8 mouse cellular contexts compared by ENCODE assay signal in the genomic region with DNA sequence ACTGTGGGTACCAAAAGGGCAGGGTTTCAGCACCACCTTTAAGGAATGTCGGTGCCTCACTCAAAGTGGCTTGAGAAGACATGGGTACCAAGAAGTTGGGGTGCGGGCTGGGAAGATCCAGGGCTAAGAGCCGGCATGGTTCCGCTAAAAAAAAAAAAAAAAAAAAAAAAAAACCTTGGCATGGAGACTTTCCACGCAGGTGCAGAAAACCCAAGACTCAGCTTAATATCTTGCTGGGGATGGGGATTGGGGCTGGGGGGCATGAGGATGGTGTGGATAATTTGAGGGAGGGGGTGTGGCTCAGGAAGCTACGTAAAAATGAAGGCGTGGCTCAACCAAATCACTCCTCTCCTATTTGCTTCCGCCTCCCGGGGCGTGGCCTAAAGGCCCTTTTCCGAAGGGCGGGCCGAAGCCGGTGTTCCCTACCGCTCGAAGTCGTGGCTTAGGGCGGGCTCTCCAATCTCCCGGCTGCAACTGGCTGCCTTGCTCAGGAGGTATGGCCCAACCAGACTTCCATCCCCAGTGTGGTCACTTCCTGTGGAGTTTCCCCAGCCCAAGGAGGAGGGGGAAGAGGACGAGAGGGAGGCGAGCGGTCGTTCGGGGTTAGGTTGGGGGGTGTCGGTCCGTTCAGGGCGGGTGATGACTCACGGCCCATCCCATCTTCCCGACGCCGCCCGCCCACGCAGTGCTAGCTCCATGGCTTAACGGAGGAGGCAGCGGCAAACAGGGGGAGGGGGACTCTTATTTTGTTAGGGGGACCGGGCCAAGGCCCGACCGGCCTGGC. TPM values are rescaled to one million over a fixed set of nuclear protein-coding genes. Genes with fewer than 3 reads are reported as not detected.
DNase-seq lines count a peak whose midpoint lies in the region; ATAC-seq and TF ChIP-seq lines count a peak whose summit lies in the region.

Tfe3 (plus strand) TSS at position 424 of the 784 bp plus-strand sequence.

- peak in 1 of 2 experiments; percentile 80; a peak in 2 of 4 replicates for TF ChIP-seq POLR2A in MEL (IDR thresholded peaks at IDR 0.05; ENCODE audit: control insufficient read depth in 1 of 2, insufficient read depth in 1 of 2, low read depth in 1 of 2, low read length in 2 of 2, poor library complexity in 1 of 2)
- TF ChIP-seq POLR2A in cerebellum, adult 2 months (IDR thresholded peaks at IDR 0.05; ENCODE audit: borderline replicate concordance, insufficient read depth, low read length) = peak; percentile 61; the same call in 1 of the 2 replicates

- peak; percentile 99 for DNase-seq in MEL (ENCODE audit: low read depth, low spot score)
- peak; percentile 90 to 95 for DNase-seq in cerebellum, adult 2 months
- peak; percentile 91 for DNase-seq in forelimb bud, embryonic 11.5 days (ENCODE audit: low read depth, low spot score)
- peak; percentile 56 for DNase-seq in layer of hippocampus, adult 9-10 months (ENCODE audit: low spot score)
- peak; percentile 35 for DNase-seq in ovary, postnatal 10 days (ENCODE audit: low spot score)
- DNase-seq in thymus, postnatal 10 days (ENCODE audit: low spot score in 2 of 2) = peak; percentile 58 to 71

- no peak; a peak in 1 of 4 replicates for TF ChIP-seq EP300 in MEL (IDR thresholded peaks at IDR 0.05; ENCODE audit: low read depth in 1 of 2, low read length in 2 of 2)

- TF ChIP-seq CTCF in MEL (IDR thresholded peaks at IDR 0.05 in 2 of 3, conservative IDR thresholded peaks at IDR 0.05 in 1 of 3; ENCODE audit: control insufficient read depth in 1 of 3, insufficient read depth in 1 of 3, low read depth in 2 of 3, low read length in 3 of 3, poor library complexity in 1 of 3, severe bottlenecking in 1 of 3) = no peak
- TF ChIP-seq CTCF in cerebellum, adult 2 months (IDR thresholded peaks at IDR 0.05; ENCODE audit: borderline replicate concordance, insufficient read depth, low read depth, low read length) = no peak

- no peaks in the 10 kb centered on the region for H3K27me3 ChIP-seq in MEL (ENCODE audit: control insufficient read depth in 1 of 2, insufficient read depth in 2 of 2, low read length in 2 of 2)
- H3K27me3 ChIP-seq in cerebellum, adult 2 months (ENCODE audit: control insufficient read depth, insufficient read depth, low read length) = no peaks in the 10 kb centered on the region
- H3K27me3 ChIP-seq in lung, embryonic 16.5 days (ENCODE audit: control insufficient read depth, insufficient read depth, low read depth, low read length) = no peaks in the 10 kb centered on the region

- peaks cover 2 to 15% of the 10 kb centered on the region in 2 experiments; a peak in 3 of 4 replicates for H3K36me3 ChIP-seq in MEL (ENCODE audit: control insufficient read depth in 1 of 2, insufficient read depth in 2 of 2, low read length in 2 of 2)
- peaks cover 3% of the 10 kb centered on the region; the same call in 1 of the 2 replicates for H3K36me3 ChIP-seq in lung, embryonic 16.5 days (ENCODE audit: control insufficient read depth, insufficient read depth, low read length)

- ATAC-seq in hematopoietic stem cell, adult 5-6 weeks (replicated peaks in 1 of 2; ENCODE audit: insufficient read depth in 1 of 2, low FRiP score in 2 of 2, low TSS enrichment in 1 of 2, low read depth in 1 of 2, poor library complexity in 2 of 2, severe bottlenecking in 2 of 2) = peak; percentile 95
- ATAC-seq in lung, embryonic 16.5 days (ENCODE audit: low read depth) = peak; percentile 95

- no peaks in the 10 kb centered on the region for H3K9me3 ChIP-seq in MEL (replicated peaks; ENCODE audit: insufficient read depth, low read length)
- no peaks in the 10 kb centered on the region for H3K9me3 ChIP-seq in lung, embryonic 16.5 days (ENCODE audit: control insufficient read depth, low read length)

- WGBS in cerebellum, adult 2 months = 8% methylated on average over 38 of the region's 38 CpGs
- WGBS in lung, embryonic 16.5 days = 15% methylated on average over 29 of the region's 38 CpGs

- no peak for TF ChIP-seq RAD21 in MEL (IDR thresholded peaks at IDR 0.05; ENCODE audit: low read depth, low read length)

- H3K79me2 ChIP-seq in MEL (ENCODE audit: control insufficient read depth, insufficient read depth, low read length, poor library complexity) = peaks cover 18% of the 10 kb centered on the region

- peak within 1 kb of the TSS; percentile 72 to 75 for H3K4me3 ChIP-seq in MEL (ENCODE audit: control insufficient read depth in 1 of 2, insufficient read depth in 1 of 2, low read depth in 2 of 2, low read length in 2 of 2)
- H3K4me3 ChIP-seq in cerebellum, adult 2 months (replicated peaks; ENCODE audit: insufficient read depth, low read depth, low read length) = peak within 1 kb of the TSS; percentile 84
- H3K4me3 ChIP-seq in lung, embryonic 16.5 days (ENCODE audit: low read length) = peak within 1 kb of the TSS; percentile 73

- peak within 1 kb of the TSS; percentile 86 for H3K27ac ChIP-seq in MEL (ENCODE audit: control insufficient read depth, low read depth, low read length)
- peak within 1 kb of the TSS; percentile 66 for H3K27ac ChIP-seq in cerebellum, adult 2 months (ENCODE audit: insufficient read depth, low read length)
- peak within 1 kb of the TSS; percentile 62 for H3K27ac ChIP-seq in lung, embryonic 16.5 days (ENCODE audit: low read length)

- H3K4me2 ChIP-seq in lung, embryonic 16.5 days (ENCODE audit: low read depth, low read length) = peak within 1 kb of the TSS; percentile 69

- H3K9ac ChIP-seq in MEL (ENCODE audit: control insufficient read depth, low read depth, low read length, poor library complexity, severe bottlenecking) = peak within 1 kb of the TSS; percentile 63
- H3K9ac ChIP-seq in lung, embryonic 16.5 days (ENCODE audit: low read length) = peak within 1 kb of the TSS; percentile 67

- H3K4me1 ChIP-seq in MEL (ENCODE audit: control insufficient read depth in 1 of 2, insufficient read depth in 2 of 2, low read length in 2 of 2) = peaks cover 8 to 24% of the 10 kb centered on the region in 2 experiments
- H3K4me1 ChIP-seq in cerebellum, adult 2 months (ENCODE audit: control insufficient read depth, insufficient read depth, low read length) = peaks cover 5% of the 10 kb centered on the region; the same call in 1 of the 2 replicates
- peaks cover 10% of the 10 kb centered on the region; the same call in 1 of the 2 replicates for H3K4me1 ChIP-seq in lung, embryonic 16.5 days (replicated peaks; ENCODE audit: control insufficient read depth, insufficient read depth, low read length)

TF ChIP-seq in MEL, 35 proteins besides CTCF, POLR2A, EP300 and RAD21 (continues in another document):
- 0 out of 2 replicates have a peak, but pooled peaks have one; percentile 32 for TF ChIP-seq ETS1 (IDR thresholded peaks at IDR 0.05; ENCODE audit: low read depth, low read length)
- no peak for TF ChIP-seq ZC3H11A (IDR thresholded peaks at IDR 0.05; ENCODE audit: low read depth, low read length)
- no peak for TF ChIP-seq JUND (IDR thresholded peaks at IDR 0.05; ENCODE audit: low read depth, low read length)
- 0 out of 2 replicates have a peak, but pooled peaks have one; percentile 5 for TF ChIP-seq USF1 (IDR thresholded peaks at IDR 0.05; ENCODE audit: low read depth, low read length)
- no peak for TF ChIP-seq E2F4 (IDR thresholded peaks at IDR 0.05; ENCODE audit: borderline replicate concordance, low read depth, low read length)
- peak; percentile 75; the same call in 1 of the 2 replicates for TF ChIP-seq ZMIZ1 (IDR thresholded peaks at IDR 0.05; ENCODE audit: low read depth, low read length)
- TF ChIP-seq MYB (IDR thresholded peaks at IDR 0.05; ENCODE audit: low read depth, low read length) = no peak
- peak; percentile 12; the same call in 1 of the 2 replicates for TF ChIP-seq MAX (IDR thresholded peaks at IDR 0.05; ENCODE audit: low read length)
- no peak for TF ChIP-seq RCOR1 (IDR thresholded peaks at IDR 0.05; ENCODE audit: low read depth, low read length)
- no peak for TF ChIP-seq CHD1 (IDR thresholded peaks at IDR 0.05; ENCODE audit: low read depth, low read length)
- TF ChIP-seq USF2 (IDR thresholded peaks at IDR 0.05; ENCODE audit: borderline replicate concordance in 1 of 2, insufficient read depth in 1 of 2, low read depth in 1 of 2, low read length in 2 of 2) = no peak
- no peak for TF ChIP-seq POLR2AphosphoS5 (IDR thresholded peaks at IDR 0.05; ENCODE audit: borderline replicate concordance, low read depth, low read length)
- TF ChIP-seq MEF2A (IDR thresholded peaks at IDR 0.05; ENCODE audit: extremely low read depth, insufficient replicate concordance, low read depth, low read length, poor library complexity, severe bottlenecking) = no peak
- peak; percentile 73 for TF ChIP-seq ZNF384 (IDR thresholded peaks at IDR 0.05; ENCODE audit: low read depth, low read length)
- TF ChIP-seq MAZ (IDR thresholded peaks at IDR 0.05; ENCODE audit: low read depth, low read length) = peak; percentile 85; the same call in 1 of the 2 replicates
- peak; percentile 50; the same call in 1 of the 2 replicates for TF ChIP-seq POLR2AphosphoS2 (IDR thresholded peaks at IDR 0.05; ENCODE audit: low read length)
- TF ChIP-seq KAT2A (conservative IDR thresholded peaks at IDR 0.05; ENCODE audit: low read depth, low read length) = no peak
- no peak for TF ChIP-seq TBP (IDR thresholded peaks at IDR 0.05; ENCODE audit: low read depth, low read length)
- TF ChIP-seq MAFK (IDR thresholded peaks at IDR 0.05; ENCODE audit: borderline replicate concordance, low read depth, low read length) = no peak
- no peak for TF ChIP-seq SMC3 (IDR thresholded peaks at IDR 0.05; ENCODE audit: low read depth, low read length)
- TF ChIP-seq HCFC1 (IDR thresholded peaks at IDR 0.05; ENCODE audit: low read depth, low read length) = peak; percentile 73
- TF ChIP-seq MYC (IDR thresholded peaks at IDR 0.05; ENCODE audit: low read depth, low read length) = no peak; the same call in 1 of the 2 replicates
- TF ChIP-seq ELF1 (IDR thresholded peaks at IDR 0.05; ENCODE audit: low read depth, low read length) = peak; percentile 61
- peak; percentile 70 for TF ChIP-seq SIN3A (IDR thresholded peaks at IDR 0.05; ENCODE audit: low read length)
- TF ChIP-seq BHLHE40 (IDR thresholded peaks at IDR 0.05; ENCODE audit: borderline replicate concordance, low read depth, low read length) = no peak
- TF ChIP-seq ZKSCAN1 (IDR thresholded peaks at IDR 0.05; ENCODE audit: low read depth, low read length) = no peak
- no peak for TF ChIP-seq GABPA (IDR thresholded peaks at IDR 0.05; ENCODE audit: low read depth, low read length)
- no peak for TF ChIP-seq CHD2 (IDR thresholded peaks at IDR 0.05; ENCODE audit: low read length)

RNA-seq across cellular contexts. Expression of gene Tfe3, which starts in this region (rescaled TPM):
- total RNA-seq in MEL (2012; rRNA removed) = 20.6 and 23.4 TPM in 2 replicates
- polyA plus RNA-seq in MEL (2012; ENCODE audit: insufficient read depth in 1 of 2, insufficient read length in 2 of 2, low read depth in 1 of 2, low replicate concordance in 2 of 2, missing spikeins in 1 of 2) = 10 to 100 TPM in 1 of 2 experiments, not detected in 1; 64.7 TPM
- polyA plus RNA-seq in cerebellum, adult 2 months (2012; rRNA removed) = 24.4 and 24.5 TPM in 2 replicates
- 9.6 and 12.4 TPM in 2 replicates for total RNA-seq in hematopoietic stem cell, adult 5-6 weeks (2017)
- 27.1 and 28.0 TPM in 2 replicates for polyA plus RNA-seq in lung, embryonic 16.5 days (2015; fragmentation: Nextera tagmentation; extraction: Ambion mirVana)

Comparison
In these comparisons a context has a peak if more than half of its experiments do, and no peak if none do; other contexts are left out.
1. Peak in every context shown above with its lines: DNase-seq, ATAC-seq, H3K4me3 ChIP-seq and H3K27ac ChIP-seq.
2. DNase-seq: peak in every context shown above with its lines; median percentile 99 in MEL; 92 in cerebellum, adult 2 months; 91 in forelimb bud, embryonic 11.5 days; 64 in thymus, postnatal 10 days; 56 in layer of hippocampus, adult 9-10 months; 35 in ovary, postnatal 10 days.